Mouse (Mus musculus): ENCODE results near the gene Tmem18.

- TF ChIP-seq POLR2A (IDR thresholded peaks at IDR 0.05; ENCODE audit: insufficient read depth, low read length) (no peak), CTCF (IDR thresholded peaks at IDR 0.05; ENCODE audit: low read depth, low read length) (no peak)
Measured at GRCm38 (mm10) chr12:30634534-30634933, 50.3 kb downstream of the Tmem18 start.

Measured in ES-Bruce4 (cell line).